Mouse (Mus musculus) 416B (cell line): ENCODE results near the gene Cinp.

ENCODE experiments used
- DNase-seq: peaks from one replicate; pipeline ENCODE4 v3.0.0; 2011; ENCODE audit warnings: low read depth

Gene Cinp

DNA sequence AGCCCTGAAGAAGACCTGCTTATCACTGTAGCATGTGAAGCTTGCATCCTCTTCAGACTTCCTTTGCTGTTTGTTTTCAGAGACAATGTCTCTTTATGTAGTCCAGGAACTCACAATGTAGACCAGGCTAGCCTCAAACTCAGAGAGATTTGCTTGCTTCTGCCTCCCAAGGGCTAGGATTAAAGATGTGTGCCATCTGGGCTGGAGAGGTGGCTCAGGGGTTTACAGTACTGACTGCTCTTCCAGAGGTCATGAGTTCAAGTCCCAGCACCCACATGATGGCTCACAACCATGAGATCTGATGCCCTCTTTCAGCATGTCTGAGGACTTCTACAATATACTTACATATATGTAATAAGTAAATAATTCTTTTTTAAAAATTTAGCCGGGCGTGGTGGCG, 53.8 kb downstream of the Cinp start:
- no peak for DNase-seq

DNA sequence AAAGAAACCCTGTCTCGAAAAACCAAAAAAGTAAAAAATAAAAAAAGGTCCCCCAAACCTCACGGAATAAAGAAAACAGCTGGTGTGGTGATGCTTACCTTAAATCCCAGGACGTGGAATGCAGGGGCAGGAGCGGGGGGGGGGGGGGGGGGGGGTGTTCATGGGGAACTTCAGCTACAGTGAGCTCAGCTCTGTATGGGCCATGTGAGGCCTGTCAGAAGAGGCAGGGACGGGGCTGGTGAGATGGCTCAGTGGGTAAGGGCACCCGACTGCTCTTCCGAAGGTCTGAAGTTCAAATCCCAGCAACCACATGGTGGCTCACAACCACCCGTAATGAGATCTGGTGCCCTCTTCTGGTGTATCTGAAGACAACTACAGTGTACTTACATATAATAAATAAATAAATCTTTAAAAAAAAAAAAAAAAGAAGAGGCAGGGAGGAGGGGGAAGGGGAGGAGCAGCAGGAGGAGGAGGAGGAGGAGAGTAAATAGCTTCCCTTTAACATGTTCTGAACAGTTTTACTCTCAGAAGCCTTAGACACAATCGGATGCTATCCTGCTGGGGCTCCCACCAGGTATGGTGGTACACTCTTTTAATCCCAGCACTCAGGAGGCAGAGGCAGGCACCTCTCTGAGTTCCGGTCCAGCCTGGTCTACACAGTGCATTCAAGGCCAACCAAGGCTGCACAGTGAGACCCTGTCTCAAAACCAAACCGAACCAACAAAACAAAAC, 58.5 kb downstream of the Cinp start:
- no peak for DNase-seq

DNA sequence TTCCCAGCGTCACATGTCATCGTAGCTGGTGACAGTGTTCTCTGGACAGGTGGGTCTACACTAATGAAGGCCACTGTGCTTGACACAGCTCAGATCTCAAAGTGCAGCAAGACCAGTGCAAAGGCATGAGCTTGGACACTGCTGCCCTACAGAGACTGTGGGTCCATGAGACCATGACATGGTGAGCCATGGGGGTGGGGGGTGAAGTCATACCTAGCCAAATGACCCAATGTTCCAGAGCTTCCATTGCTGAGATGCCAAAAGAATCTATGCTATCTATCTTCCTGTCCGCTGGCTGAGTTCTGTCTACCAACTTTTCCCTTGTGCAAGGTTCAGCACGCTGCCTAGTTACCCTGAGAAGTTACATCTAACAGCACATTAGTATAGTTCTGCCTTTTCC, 60.0 kb downstream of the Cinp start:
- DNase-seq, result no peak
